Mouse (Mus musculus) hindbrain, embryonic 16.5 days (tissue): ENCODE results near the gene Smcp. TPM values are rescaled to one million over a fixed set of nuclear protein-coding genes. Genes with fewer than 3 reads are reported as not detected.

ENCODE experiments used
- ATAC-seq: fragments of 200-750 bp; cut with Nextera tagmentation; 2 replicates; pipeline ENCODE4 v1.8.0; 2017; ENCODE audit warnings: moderate TSS enrichment, moderate library complexity
- H3K27ac ChIP-seq: fragments of 300-500 bp; sonication (generic); 2 replicates; pipeline ENCODE4 v1.5.1; 2014; ENCODE audit warnings: low read depth, mild to moderate bottlenecking, control low read depth, low read length, moderate library complexity
- H3K27me3 ChIP-seq: fragments of 300-500 bp; sonication (generic); replicated peaks from 2 replicates; pipeline ENCODE4 v1.6.1; 2014; ENCODE audit warnings: low read length; ENCODE audit not compliant: control insufficient read depth, insufficient read depth
- H3K36me3 ChIP-seq: fragments of 300-500 bp; sonication (generic); 2 replicates; pipeline ENCODE4 v1.6.1; 2014; ENCODE audit warnings: mild to moderate bottlenecking, low read length, moderate library complexity, mixed read lengths; ENCODE audit not compliant: control insufficient read depth, insufficient read depth
- H3K4me1 ChIP-seq: fragments of 300-500 bp; sonication (generic); 2 replicates; pipeline ENCODE4 v1.6.1; 2014; ENCODE audit warnings: low read depth, low read length; ENCODE audit not compliant: control insufficient read depth, insufficient read depth
- H3K4me2 ChIP-seq: fragments of 300-500 bp; sonication (generic); 2 replicates; pipeline ENCODE4 v1.6.1; 2014; ENCODE audit warnings: mild to moderate bottlenecking, low read length, control low read depth, moderate library complexity
- H3K4me3 ChIP-seq: fragments of 300-500 bp; sonication (generic); 2 replicates; pipeline ENCODE4 v1.5.1; 2014; ENCODE audit warnings: mild to moderate bottlenecking, low read length, control low read depth, moderate library complexity
- H3K9ac ChIP-seq: fragments of 300-500 bp; sonication (generic); 2 replicates; pipeline ENCODE4 v1.6.1; 2014; ENCODE audit warnings: low read depth, mild to moderate bottlenecking, control low read depth, low read length, moderate library complexity
- H3K9me3 ChIP-seq: fragments of 300-500 bp; sonication (generic); 2 replicates; pipeline ENCODE4 v1.6.1; 2014; ENCODE audit warnings: mild to moderate bottlenecking, low read length, moderate library complexity; ENCODE audit not compliant: control insufficient read depth
- WGBS: fragments of 180-500 bp; shearing (Covaris S2); extraction: QIAGEN DNeasy Blood & Tissue Kit; methylation state at CpG from one replicate; pipeline ENCODE4 v1.1.7; 2014; 5-methylcytosine and 5-hydroxymethylcytosine counted together
- polyA plus RNA-seq: library from polyadenylated mRNA; unstranded; fragments of >200 nt; fragmentation: Nextera tagmentation; extraction: Ambion mirVana; gene quantifications from 2 replicates; pipeline ENCODE4 v1.2.1, GENCODE M21; 2015

Gene Smcp
- polyA plus RNA-seq, 1 experiment from 2014 or later: not detected

- no peak overlapping the region for H3K27ac ChIP-seq
- H3K9me3 ChIP-seq: no peaks in the 10 kb centered on the region
- no peak overlapping the region for H3K4me2 ChIP-seq
- no peaks in the 10 kb centered on the region for H3K4me1 ChIP-seq
- no peak overlapping the region for H3K9ac ChIP-seq
- H3K36me3 ChIP-seq: no peaks in the 10 kb centered on the region
- H3K4me3 ChIP-seq: no peak overlapping the region
- no peaks in the 10 kb centered on the region for H3K27me3 ChIP-seq
- ATAC-seq: no peak
Observed at GRCm38 (mm10) chr3:92565418-92565817, 23.4 kb downstream of the Smcp start.

DNA sequence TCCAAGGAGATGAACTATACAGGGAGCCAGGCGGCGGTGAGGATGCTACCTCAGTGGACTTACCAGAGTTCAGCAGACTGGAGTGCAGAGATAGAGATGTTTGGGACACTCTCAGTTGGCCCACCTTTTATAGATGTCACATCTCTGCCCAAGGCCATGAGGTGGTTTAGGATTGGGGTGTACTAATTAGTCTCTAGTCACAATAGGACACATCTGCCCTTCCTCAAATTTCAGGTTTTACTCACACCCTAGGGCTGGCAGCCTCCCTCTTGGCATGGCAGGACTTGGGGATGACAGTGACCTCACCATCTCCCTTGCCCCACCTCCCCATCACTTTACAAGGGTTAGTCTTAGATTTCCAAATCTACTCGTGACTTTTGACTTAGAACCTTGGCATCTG is 54.4 kb downstream of the Smcp start, which contains the start of gene 2310046K23Rik:
TSS of gene 2310046K23Rik (minus strand) at position 101 of the 400 bp plus-strand sequence.
- H3K27ac ChIP-seq: no peak within 1 kb of the TSS
- no peak within 1 kb of the TSS for H3K4me2 ChIP-seq
- no peaks in the 10 kb centered on the region for H3K36me3 ChIP-seq
- no peak within 1 kb of the TSS for H3K9ac ChIP-seq
- no peak for ATAC-seq
- no peak within 1 kb of the TSS for H3K4me3 ChIP-seq
- no peaks in the 10 kb centered on the region for H3K27me3 ChIP-seq
- no peaks in the 10 kb centered on the region for H3K4me1 ChIP-seq
- no peaks in the 10 kb centered on the region for H3K9me3 ChIP-seq
- WGBS: 95% methylated on average over 3 of the region's 3 CpGs

Other genes starting within 250 kb of the Smcp start
- gene Sprr2d, start 249.9 kb downstream of the Smcp start, polyA plus RNA-seq: not detected in 2 replicates
- not detected in 2 replicates for gene Sprr2e, start 236.9 kb downstream of the Smcp start, polyA plus RNA-seq
- gene Sprr2f, start 223.8 kb downstream of the Smcp start, polyA plus RNA-seq: not detected in 2 replicates
- gene Sprr2h, start 203.3 kb downstream of the Smcp start, polyA plus RNA-seq: not detected in 2 replicates
- not detected in 2 replicates for gene Sprr2i, start 181.0 kb downstream of the Smcp start, polyA plus RNA-seq
- not detected in 2 replicates for gene Sprr2j-ps, start 170.9 kb downstream of the Smcp start, polyA plus RNA-seq
- 6.1 and 18.1 TPM in 2 replicates for gene Gm9774, start 159.6 kb downstream of the Smcp start, polyA plus RNA-seq
- not detected in 2 replicates for gene Sprr2k, start 156.4 kb downstream of the Smcp start, polyA plus RNA-seq
- gene Sprr1b, start 150.2 kb downstream of the Smcp start, polyA plus RNA-seq: not detected in 2 replicates
- not detected in 2 replicates for gene Sprr3, start 130.3 kb downstream of the Smcp start, polyA plus RNA-seq
- 0.20 and 0.59 TPM in 2 replicates for gene Sprr1a, start 103.1 kb downstream of the Smcp start, polyA plus RNA-seq
- gene Sprr4, start 88.5 kb downstream of the Smcp start, polyA plus RNA-seq: not detected in 2 replicates
- not detected in 2 replicates for gene 2310046K23Rik, start 54.5 kb downstream of the Smcp start, polyA plus RNA-seq
- not detected in 2 replicates for gene Ivl, start 15.3 kb downstream of the Smcp start, polyA plus RNA-seq
- not detected in 2 replicates for gene 2210017I01Rik, start 18.5 kb upstream of the Smcp start, polyA plus RNA-seq
- not detected in 2 replicates for gene Lce6a, start 32.7 kb upstream of the Smcp start, polyA plus RNA-seq
- gene Lce1a1, start 59.3 kb upstream of the Smcp start, polyA plus RNA-seq: not detected in 2 replicates
- gene Lce1b, start 67.9 kb upstream of the Smcp start, polyA plus RNA-seq: not detected in 2 replicates
- gene Lce1a2, start 81.3 kb upstream of the Smcp start, polyA plus RNA-seq: not detected in 2 replicates
- not detected in 2 replicates for gene Lce1c, start 90.2 kb upstream of the Smcp start, polyA plus RNA-seq
- not detected in 2 replicates for gene Lce1d, start 98.2 kb upstream of the Smcp start, polyA plus RNA-seq
- gene Lce1e, start 120.1 kb upstream of the Smcp start, polyA plus RNA-seq: not detected in 2 replicates
- not detected in 2 replicates for gene Lce1f, start 131.4 kb upstream of the Smcp start, polyA plus RNA-seq
- not detected in 2 replicates for gene Gm38119, start 150.1 kb upstream of the Smcp start, polyA plus RNA-seq
- gene Lce1g, start 163.3 kb upstream of the Smcp start, polyA plus RNA-seq: not detected in 2 replicates
- not detected in 2 replicates for gene Lce1h, start 176.1 kb upstream of the Smcp start, polyA plus RNA-seq
- gene Lce1i, start 189.9 kb upstream of the Smcp start, polyA plus RNA-seq: not detected in 2 replicates
- gene Lce1j, start 201.5 kb upstream of the Smcp start, polyA plus RNA-seq: not detected in 2 replicates
- gene Lce1k, start 218.9 kb upstream of the Smcp start, polyA plus RNA-seq: not detected in 2 replicates
- not detected in 2 replicates for gene Kprp, start 238.2 kb upstream of the Smcp start, polyA plus RNA-seq